Mouse (Mus musculus): ENCODE measurements around the gene Fxyd5. TPM values are rescaled to one million over a fixed set of nuclear protein-coding genes. Genes with fewer than 3 reads are reported as not detected.

Gene Fxyd5
- total RNA-seq (2023): 934 TPM

GRCm38 (mm10) chr7:31042431-31042910, at the start of gene Fxyd5:
Gene Fxyd5 (minus strand): TSS chr7:31042481.

DNA sequence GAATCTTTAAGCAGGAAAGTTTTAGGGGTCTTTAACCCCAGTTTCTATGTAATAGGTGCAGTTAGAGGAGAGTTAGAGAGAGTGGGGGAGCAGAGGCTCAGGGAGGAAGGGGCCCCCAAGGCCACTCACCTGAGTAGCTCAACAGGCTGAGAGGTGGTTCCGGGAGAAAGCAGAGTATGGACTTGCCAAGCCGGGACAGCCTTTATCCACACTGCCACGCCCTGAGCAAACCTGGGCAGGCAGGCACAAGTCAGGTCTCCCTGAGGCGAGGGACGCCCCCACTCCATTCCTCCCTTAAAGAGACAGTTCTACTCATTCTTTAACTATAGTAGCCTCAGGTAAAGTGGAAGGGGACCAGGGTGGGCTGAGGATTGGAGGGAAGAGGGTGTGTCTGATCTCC, 34.2 kb upstream of the Fxyd5 start, which contains the start of gene Fxyd3:
TSS of gene Fxyd3 (minus strand) at position 213 of the 400 bp plus-strand sequence.

GRCm38 (mm10) chr7:31059108-31059507, 16.8 kb upstream of the Fxyd5 start, which contains the start of gene Lgi4:
Gene Lgi4 (plus strand): TSS chr7:31059342.

GRCm38 (mm10) chr7:31057071-31057470, 14.8 kb upstream of the Fxyd5 start, which contains the start of gene Fxyd1:
Gene Fxyd1 (minus strand): TSS chr7:31057199.

GRCm38 (mm10) chr7:31051321-31052021, 9.2 kb upstream of the Fxyd5 start, which contains the start of gene Fxyd7:
Gene Fxyd7 (minus strand): TSS chr7:31051467.

Other genes with a start within 250 kb of the Fxyd5 start
- 0.86 TPM for gene Ffar2, start 218.7 kb downstream of the Fxyd5 start, total RNA-seq (2023)
- gene Ffar3, start 186.3 kb downstream of the Fxyd5 start, total RNA-seq (2023): not detected
- 0.30 TPM for gene Ffar1, start 180.9 kb downstream of the Fxyd5 start, total RNA-seq (2023)
- gene Cd22, start 162.1 kb downstream of the Fxyd5 start, total RNA-seq (2023): 33.5 TPM
- not detected for gene Mag, start 127.6 kb downstream of the Fxyd5 start, total RNA-seq (2023)
- not detected for gene Hamp2, start 117.8 kb downstream of the Fxyd5 start, total RNA-seq (2023)
- gene Hamp, start 98.4 kb downstream of the Fxyd5 start, total RNA-seq (2023): not detected
- gene Usf2, start 85.7 kb downstream of the Fxyd5 start, total RNA-seq (2023): 168 TPM
- 2.9 TPM for gene Lsr, start 69.0 kb downstream of the Fxyd5 start, total RNA-seq (2023)
- gene Fam187b, start 68.7 kb downstream of the Fxyd5 start, total RNA-seq (2023): not detected
- gene Fxyd7, start 9.0 kb upstream of the Fxyd5 start, total RNA-seq (2023): not detected
- not detected for gene Fxyd1, start 14.7 kb upstream of the Fxyd5 start, total RNA-seq (2023)
- gene Lgi4, start 16.9 kb upstream of the Fxyd5 start, total RNA-seq (2023): 0.27 TPM
- gene Fxyd3, start 34.2 kb upstream of the Fxyd5 start, total RNA-seq (2023): 1.3 TPM
- gene Hpn, start 72.8 kb upstream of the Fxyd5 start, total RNA-seq (2023): 1.9 TPM
- gene Scn1b, start 84.5 kb upstream of the Fxyd5 start, total RNA-seq (2023): 1.1 TPM
- 886 TPM for gene Gramd1a, start 113.4 kb upstream of the Fxyd5 start, total RNA-seq (2023)
- gene Scgb2b2, start 248.0 kb upstream of the Fxyd5 start, total RNA-seq (2023): not detected
- not detected for gene Scgb1b2, start 249.3 kb upstream of the Fxyd5 start, total RNA-seq (2023)